Mouse (Mus musculus) C2C12 (cell line): Measurements from ENCODE around the gene Ccdc110. TPM values are rescaled to one million over a fixed set of nuclear protein-coding genes. Genes with fewer than 3 reads are reported as not detected.

ENCODE experiments used
- H3K27me3 ChIP-seq: one replicate; pipeline ENCODE4 v1.6.1; 2011; ENCODE audit not compliant: control insufficient read depth, insufficient read depth, insufficient read length
- H3K36me3 ChIP-seq: one replicate; pipeline ENCODE4 v1.6.1; 2011; ENCODE audit not compliant: control insufficient read depth, insufficient read depth
- H3K4me3 ChIP-seq: one replicate; pipeline ENCODE4 v1.5.1; 2011; ENCODE audit warnings: mild to moderate bottlenecking, control low read depth; ENCODE audit not compliant: poor library complexity, insufficient read depth, severe bottlenecking
- H3K79me2 ChIP-seq: one replicate; pipeline ENCODE4 v1.6.1; 2011; ENCODE audit not compliant: control insufficient read depth, insufficient read depth
- H3K79me3 ChIP-seq: one replicate; pipeline ENCODE4 v1.6.1; 2011; ENCODE audit warnings: low read depth, control low read depth
- H3ac ChIP-seq: one replicate; pipeline ENCODE3; 2011; ENCODE audit warnings: low read depth; ENCODE audit not compliant: control insufficient read depth, insufficient read length
- CEBPB ChIP-seq: IDR thresholded peaks from one replicate; pipeline ENCODE4 v1.6.1; 2011; ENCODE audit warnings: low read depth, mild to moderate bottlenecking, control low read depth, moderate library complexity
- CTCF ChIP-seq: IDR thresholded peaks from one replicate; pipeline ENCODE4 v1.5.1; 2011; ENCODE audit not compliant: control insufficient read depth, insufficient read depth, insufficient read length
- FOSL1 ChIP-seq: IDR thresholded peaks from one replicate; pipeline ENCODE4 v1.8.0; 2011; ENCODE audit warnings: mild to moderate bottlenecking, low read length; ENCODE audit not compliant: poor library complexity, insufficient read depth, severe bottlenecking
- MAX ChIP-seq: IDR thresholded peaks from one replicate; pipeline ENCODE4 v1.6.1; 2011; ENCODE audit warnings: mild to moderate bottlenecking, control low read depth
- MYOD1 ChIP-seq: IDR thresholded peaks from one replicate; pipeline ENCODE4 v1.6.1; 2011; ENCODE audit warnings: low read depth; ENCODE audit not compliant: control insufficient read depth, insufficient read length
- MYOG ChIP-seq: IDR thresholded peaks from one replicate; pipeline ENCODE4 v1.6.1; 2011; ENCODE audit not compliant: control insufficient read depth, insufficient read length; ENCODE audit errors: extremely low read depth
- USF1 ChIP-seq: IDR thresholded peaks from one replicate; pipeline ENCODE4 v1.6.1; 2011; ENCODE audit warnings: low read depth, mild to moderate bottlenecking, control low read depth, moderate library complexity
- polyA plus RNA-seq: library from polyadenylated mRNA; unstranded; fragments of >200 nt; fragmentation: generic; extraction: Trizol; gene quantifications from one replicate; pipeline ENCODE4 v1.2.1, GENCODE M21; 2012; ENCODE audit warnings: missing spikeins

The Ccdc110 gene
- polyA plus RNA-seq, 1 experiment, result not detected

GRCm38 (mm10) chr8:45917040-45917679 lies 17.3 kb upstream of the Ccdc110 start:
- Histone ChIP-seq H3K4me3 (no peak overlapping the region), H3K79me3 (no peaks in the 10 kb centered on the region), H3ac (no peak overlapping the region), H3K79me2 (no peaks in the 10 kb centered on the region), H3K27me3 (no peaks in the 10 kb centered on the region), H3K36me3 (no peaks in the 10 kb centered on the region)
- no peak for TF ChIP-seq MYOG
- TF ChIP-seq CEBPB, result no peak
- TF ChIP-seq FOSL1, result no peak
- TF ChIP-seq CTCF, result no peak
- no peak for TF ChIP-seq MYOD1
- no peak for TF ChIP-seq USF1
- TF ChIP-seq MAX, result no peak

- Histone ChIP-seq H3K27me3 (no peaks in the 10 kb centered on the region), H3K79me2 (no peaks in the 10 kb centered on the region), H3K4me3 (no peak overlapping the region), H3K79me3 (no peaks in the 10 kb centered on the region), H3K36me3 (no peaks in the 10 kb centered on the region), H3ac (no peak overlapping the region)
- TF ChIP-seq MYOD1, result no peak
- no peak for TF ChIP-seq CTCF
- no peak for TF ChIP-seq FOSL1
- TF ChIP-seq MAX, result no peak
- no peak for TF ChIP-seq MYOG
- no peak for TF ChIP-seq USF1
- no peak for TF ChIP-seq CEBPB
These were observed 15.5 kb upstream of the Ccdc110 start for GRCm38 (mm10) chr8:45918891-45919290.

- no peak overlapping the region for H3ac ChIP-seq
- H3K79me2 ChIP-seq, result no peaks in the 10 kb centered on the region
- no peaks in the 10 kb centered on the region for H3K36me3 ChIP-seq
- H3K4me3 ChIP-seq, result no peak overlapping the region
- H3K79me3 ChIP-seq, result no peaks in the 10 kb centered on the region
- TF ChIP-seq MYOG, result no peak
- no peak for TF ChIP-seq MAX
- no peak for TF ChIP-seq CTCF
- TF ChIP-seq FOSL1, result no peak
- no peak for TF ChIP-seq USF1
- TF ChIP-seq MYOD1, result no peak
- TF ChIP-seq CEBPB, result no peak
- no peaks in the 10 kb centered on the region for H3K27me3 ChIP-seq
These were observed 14.0 kb upstream of the Ccdc110 start for GRCm38 (mm10) chr8:45920392-45920791.

GRCm38 (mm10) chr8:45922116-45922515 lies 12.3 kb upstream of the Ccdc110 start:
- Histone ChIP-seq H3K4me3 (no peak overlapping the region), H3ac (no peak overlapping the region), H3K27me3 (no peaks in the 10 kb centered on the region), H3K36me3 (no peaks in the 10 kb centered on the region), H3K79me3 (no peaks in the 10 kb centered on the region), H3K79me2 (no peaks in the 10 kb centered on the region)
- TF ChIP-seq MYOG (no peak), CTCF (no peak), MYOD1 (no peak), CEBPB (no peak), FOSL1 (no peak), USF1 (no peak), MAX (no peak)

GRCm38 (mm10) chr8:45936986-45937385 lies 2.6 kb downstream of the Ccdc110 start:
- H3K79me2 ChIP-seq, result no peaks in the 10 kb centered on the region
- no peak for TF ChIP-seq CEBPB
- no peak for TF ChIP-seq MAX
- TF ChIP-seq USF1, result no peak
- no peak for TF ChIP-seq CTCF
- no peak for TF ChIP-seq MYOG
- no peak for TF ChIP-seq MYOD1
- TF ChIP-seq FOSL1, result no peak
- H3ac ChIP-seq, result no peak overlapping the region
- no peak overlapping the region for H3K4me3 ChIP-seq
- no peaks in the 10 kb centered on the region for H3K79me3 ChIP-seq
- peaks cover 25% of the 10 kb centered on the region for H3K27me3 ChIP-seq
- H3K36me3 ChIP-seq, result no peaks in the 10 kb centered on the region

- H3ac ChIP-seq, result no peak overlapping the region
- TF ChIP-seq USF1 (no peak), CEBPB (no peak), MYOD1 (no peak), FOSL1 (no peak), MAX (no peak), CTCF (no peak), MYOG (no peak)
- no peaks in the 10 kb centered on the region for H3K36me3 ChIP-seq
- H3K79me3 ChIP-seq, result no peaks in the 10 kb centered on the region
- H3K79me2 ChIP-seq, result no peaks in the 10 kb centered on the region
- H3K4me3 ChIP-seq, result no peak overlapping the region
- peaks cover 20% of the 10 kb centered on the region for H3K27me3 ChIP-seq
These were observed 11.9 kb downstream of the Ccdc110 start for GRCm38 (mm10) chr8:45946283-45946682.
